ENCODE assay signal across 8 mouse cellular contexts in the genomic region with DNA sequence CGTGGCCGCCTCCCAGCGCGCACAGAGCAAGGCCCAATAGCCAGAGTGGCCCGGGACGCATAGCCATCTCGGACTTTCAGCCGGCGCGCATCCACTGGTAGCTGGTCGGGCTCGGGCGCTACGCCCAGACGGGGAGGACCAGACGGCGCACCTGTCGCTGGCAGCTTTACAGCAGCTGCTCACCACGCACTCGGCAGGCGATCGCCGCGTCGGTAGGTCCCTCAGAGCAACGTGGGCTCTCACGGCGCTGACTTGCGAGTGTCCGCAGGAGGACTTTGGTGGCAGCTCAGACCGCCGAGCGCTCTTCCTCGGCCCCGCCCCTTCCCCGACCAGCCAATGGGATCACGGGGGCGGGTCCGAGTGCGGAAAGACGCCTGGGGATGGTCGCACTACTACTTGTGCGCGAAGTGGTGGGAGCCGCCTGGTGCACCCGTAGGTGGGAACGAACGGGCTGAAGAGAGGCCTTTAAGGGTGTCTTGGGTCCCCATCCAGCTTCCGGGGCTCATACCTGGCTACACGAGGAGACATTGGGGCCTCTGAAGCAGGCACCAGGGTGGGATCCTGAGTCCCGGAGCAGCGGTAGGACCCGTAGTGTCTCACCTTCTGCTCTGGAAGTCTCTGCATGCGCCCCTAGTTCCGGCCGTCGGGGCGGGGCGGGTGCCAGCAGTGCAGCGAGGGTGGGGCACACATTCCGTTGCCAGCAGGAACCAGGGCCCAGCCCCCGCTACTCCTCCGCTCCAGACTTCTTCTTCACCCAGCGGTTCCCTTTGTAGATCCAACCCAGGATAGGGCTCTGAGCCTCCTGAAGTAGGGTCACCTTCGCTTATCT. TPM values are rescaled to one million over a fixed set of nuclear protein-coding genes. Genes with fewer than 3 reads are reported as not detected.
DNase-seq lines count a peak whose midpoint lies in the region; ATAC-seq and TF ChIP-seq lines count a peak whose summit lies in the region.

A gene (minus strand): TSS at position 611 of the 829 bp plus-strand sequence.

- DNase-seq in B cell, adult 2 months: peak; percentile 67 to 72
- peak; percentile 31 for DNase-seq in T-cell, adult 2 months (ENCODE audit: low spot score)
- peak; percentile 84 for DNase-seq in lung, postnatal 0 days (ENCODE audit: low spot score)
- DNase-seq in ovary, adult 18-20 months (ENCODE audit: low spot score): peak; percentile 46
- peak; percentile 59 for DNase-seq in thymus, postnatal 25 days

- peaks cover 6% of the 10 kb centered on the region; the same call in 1 of the 2 replicates for H3K4me1 ChIP-seq in embryonic facial prominence, embryonic 12.5 days
- peaks cover 15% of the 10 kb centered on the region for H3K4me1 ChIP-seq in heart, embryonic 11.5 days (ENCODE audit: control insufficient read depth, insufficient read depth, low read length)
- H3K4me1 ChIP-seq in kidney, embryonic 14.5 days (ENCODE audit: control insufficient read depth, insufficient read depth, low read length): no peaks in the 10 kb centered on the region
- H3K4me1 ChIP-seq in lung, postnatal 0 days (ENCODE audit: insufficient read depth, low read depth, low read length): peaks cover 5% of the 10 kb centered on the region; the same call in 1 of the 2 replicates

- H3K27ac ChIP-seq in embryonic facial prominence, embryonic 12.5 days: no peak within 1 kb of the TSS
- H3K27ac ChIP-seq in heart, embryonic 11.5 days (ENCODE audit: low read depth, low read length): no peak within 1 kb of the TSS
- H3K27ac ChIP-seq in kidney, embryonic 14.5 days (ENCODE audit: low read depth, low read length): no peak within 1 kb of the TSS
- H3K27ac ChIP-seq in lung, postnatal 0 days (ENCODE audit: low read length): 0 out of 2 replicates have a peak within 1 kb of the TSS, but pooled peaks have one; percentile 20

- WGBS in embryonic facial prominence, embryonic 12.5 days: under 1% methylated on average over 62 of the region's 65 CpGs
- under 1% methylated on average over 64 of the region's 65 CpGs for WGBS in heart, embryonic 11.5 days (ENCODE audit: insufficient replicate concordance)
- under 1% methylated on average over 65 of the region's 65 CpGs for WGBS in kidney, embryonic 14.5 days
- WGBS in lung, postnatal 0 days: under 1% methylated on average over 61 of the region's 65 CpGs

- peaks cover 3% of the 10 kb centered on the region; the same call in 1 of the 2 replicates for H3K36me3 ChIP-seq in embryonic facial prominence, embryonic 12.5 days
- no peaks in the 10 kb centered on the region for H3K36me3 ChIP-seq in heart, embryonic 11.5 days (ENCODE audit: control insufficient read depth, insufficient read depth, low read length)
- H3K36me3 ChIP-seq in kidney, embryonic 14.5 days (ENCODE audit: control insufficient read depth, insufficient read depth, low read length): no peaks in the 10 kb centered on the region
- no peaks in the 10 kb centered on the region for H3K36me3 ChIP-seq in lung, postnatal 0 days (ENCODE audit: insufficient read depth, low read length)

- peak within 1 kb of the TSS; percentile 63 for H3K4me2 ChIP-seq in embryonic facial prominence, embryonic 12.5 days (replicated peaks)
- peak within 1 kb of the TSS; percentile 99 for H3K4me2 ChIP-seq in heart, embryonic 11.5 days
- H3K4me2 ChIP-seq in kidney, embryonic 14.5 days (replicated peaks; ENCODE audit: low read depth, low read length): peak within 1 kb of the TSS; percentile 88
- H3K4me2 ChIP-seq in lung, postnatal 0 days (replicated peaks; ENCODE audit: low read depth, low read length): peak within 1 kb of the TSS; percentile 87

- H3K4me3 ChIP-seq in embryonic facial prominence, embryonic 12.5 days: peak within 1 kb of the TSS; percentile 45
- peak within 1 kb of the TSS; percentile 59 for H3K4me3 ChIP-seq in heart, embryonic 11.5 days (ENCODE audit: low read depth, low read length)
- H3K4me3 ChIP-seq in kidney, embryonic 14.5 days (ENCODE audit: low read length): peak within 1 kb of the TSS; percentile 53
- H3K4me3 ChIP-seq in lung, postnatal 0 days (ENCODE audit: low read depth, low read length): peak within 1 kb of the TSS; percentile 43

- no peak for TF ChIP-seq CTCF in lung, postnatal 0 days (IDR thresholded peaks at IDR 0.05)

- no peak within 1 kb of the TSS for H3K9ac ChIP-seq in embryonic facial prominence, embryonic 12.5 days
- peak within 1 kb of the TSS; percentile 35; the same call in 1 of the 2 replicates for H3K9ac ChIP-seq in heart, embryonic 11.5 days (ENCODE audit: low read depth, low read length)
- H3K9ac ChIP-seq in kidney, embryonic 14.5 days (ENCODE audit: low read depth, low read length): peak within 1 kb of the TSS; percentile 35
- H3K9ac ChIP-seq in lung, postnatal 0 days (replicated peaks; ENCODE audit: low read depth): no peak within 1 kb of the TSS

- peaks cover 45% of the 10 kb centered on the region for H3K27me3 ChIP-seq in embryonic facial prominence, embryonic 12.5 days
- peaks cover 36% of the 10 kb centered on the region for H3K27me3 ChIP-seq in heart, embryonic 11.5 days (ENCODE audit: control insufficient read depth, insufficient read depth, low read length)
- peaks cover 42% of the 10 kb centered on the region for H3K27me3 ChIP-seq in kidney, embryonic 14.5 days (ENCODE audit: control insufficient read depth, insufficient read depth, low read length)
- H3K27me3 ChIP-seq in lung, postnatal 0 days (replicated peaks; ENCODE audit: insufficient read depth, low read length): peaks cover 9% of the 10 kb centered on the region

- TF ChIP-seq EP300 in lung, postnatal 0 days (IDR thresholded peaks at IDR 0.05): no peak

- H3K9me3 ChIP-seq in embryonic facial prominence, embryonic 12.5 days: no peaks in the 10 kb centered on the region
- H3K9me3 ChIP-seq in heart, embryonic 11.5 days (replicated peaks; ENCODE audit: control insufficient read depth, low read length): no peaks in the 10 kb centered on the region
- H3K9me3 ChIP-seq in kidney, embryonic 14.5 days (ENCODE audit: control insufficient read depth, low read length): no peaks in the 10 kb centered on the region
- H3K9me3 ChIP-seq in lung, postnatal 0 days (ENCODE audit: low read length): no peaks in the 10 kb centered on the region

- ATAC-seq in embryonic facial prominence, embryonic 12.5 days (ENCODE audit: insufficient number of reproducible peaks, insufficient read depth, low FRiP score, low TSS enrichment): peak; percentile 84
- peak; percentile 81 for ATAC-seq in heart, embryonic 11.5 days (replicated peaks; ENCODE audit: insufficient number of reproducible peaks, low FRiP score, low TSS enrichment)
- peak; percentile 92 for ATAC-seq in kidney, embryonic 14.5 days (ENCODE audit: low FRiP score, low TSS enrichment)
- peak; percentile 85 for ATAC-seq in lung, postnatal 0 days

RNA-seq across cellular contexts. Expression of the gene that starts here (rescaled TPM):
- polyA plus RNA-seq in embryonic facial prominence, embryonic 12.5 days (2016; fragmentation: Nextera tagmentation; extraction: Ambion mirVana): 0.10 and 0.19 TPM in 2 replicates
- 0.10 TPM in 1 of 2 replicates, not detected in the other for polyA plus RNA-seq in heart, embryonic 11.5 days (2014; fragmentation: Nextera tagmentation; extraction: Ambion mirVana)
- 0.20 TPM in 1 of 2 replicates, not detected in the other for polyA plus RNA-seq in kidney, embryonic 14.5 days (2014; fragmentation: Nextera tagmentation; extraction: Ambion mirVana)
- polyA plus RNA-seq in lung, postnatal 0 days (2015; fragmentation: Nextera tagmentation; extraction: Ambion mirVana): 0.44 and 0.61 TPM in 2 replicates

Comparison
In these comparisons a context has a peak if more than half of its experiments do, and no peak if none do; other contexts are left out.
1. Peak in ATAC-seq, H3K4me3 ChIP-seq and H3K4me2 ChIP-seq in embryonic facial prominence, embryonic 12.5 days; RNA of the gene not detected or under 1 TPM.
2. Peak in ATAC-seq, H3K4me3 ChIP-seq, H3K9ac ChIP-seq and H3K4me2 ChIP-seq in heart, embryonic 11.5 days; RNA of the gene not detected or under 1 TPM.
3. Peak in ATAC-seq, H3K4me3 ChIP-seq, H3K9ac ChIP-seq and H3K4me2 ChIP-seq in kidney, embryonic 14.5 days; RNA of the gene not detected or under 1 TPM.
4. Peak in DNase-seq, ATAC-seq, H3K4me3 ChIP-seq, H3K27ac ChIP-seq and H3K4me2 ChIP-seq in lung, postnatal 0 days; RNA of the gene not detected or under 1 TPM.
5. DNase-seq: peak in every context shown above with its lines; median percentile 84 in lung, postnatal 0 days; 70 in B cell, adult 2 months; 59 in thymus, postnatal 25 days; 46 in ovary, adult 18-20 months; 31 in T-cell, adult 2 months.